Comparison of ENCODE assay signal across 21 mouse cellular contexts in the genomic region with DNA sequence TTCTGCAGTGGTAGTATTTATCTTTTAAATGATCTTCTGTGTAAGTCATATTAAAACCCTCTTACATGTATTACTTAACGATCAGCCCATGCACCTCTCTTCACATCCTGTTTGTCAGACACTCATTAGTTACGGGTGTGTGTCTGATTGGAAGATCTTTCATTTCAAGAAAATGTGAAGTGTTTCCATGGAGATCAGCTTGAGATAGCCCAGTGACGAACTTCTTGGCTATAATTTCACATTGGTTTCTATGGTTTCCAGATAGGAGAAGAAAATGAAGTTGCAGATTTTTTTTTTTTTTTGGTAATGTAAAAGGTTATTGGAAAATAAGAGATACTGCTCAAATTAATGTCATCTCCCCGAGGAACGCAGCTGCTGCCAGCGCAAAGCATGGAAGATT.
DNase-seq lines count a peak whose midpoint lies in the region; ATAC-seq and TF ChIP-seq lines count a peak whose summit lies in the region.
"Had no signal": no experiment of that assay in that cellular context is flagged by ENCODE, and none has a peak within 500 bp of the region (broad histone marks: within the 10 kb centered on the region; RNA-seq: fewer than 3 reads in every experiment).

No protein-coding gene starts in this region.

- no peaks in the 10 kb centered on the region for H3K36me3 ChIP-seq in midbrain, embryonic 15.5 days (replicated peaks)
- no peaks in the 10 kb centered on the region for H3K36me3 ChIP-seq in midbrain, embryonic 11.5 days (ENCODE audit: control insufficient read depth, insufficient read depth, low read length)
- H3K36me3 ChIP-seq in forebrain, embryonic 16.5 days (ENCODE audit: control insufficient read depth, insufficient read depth): no peaks in the 10 kb centered on the region
- H3K36me3 ChIP-seq in midbrain, postnatal 0 days (ENCODE audit: insufficient read depth, low read length): no peaks in the 10 kb centered on the region
- H3K36me3 ChIP-seq: hindbrain, embryonic 12.5 days; intestine, embryonic 15.5 days; liver, embryonic 13.5 days; lung, embryonic 15.5 days; neural tube, embryonic 12.5 days had no signal

- H3K27me3 ChIP-seq in midbrain, embryonic 15.5 days (replicated peaks): no peaks in the 10 kb centered on the region
- no peaks in the 10 kb centered on the region for H3K27me3 ChIP-seq in midbrain, embryonic 11.5 days (ENCODE audit: control insufficient read depth, insufficient read depth, low read length)
- H3K27me3 ChIP-seq in forebrain, embryonic 16.5 days (replicated peaks; ENCODE audit: control insufficient read depth, insufficient read depth, low read length): no peaks in the 10 kb centered on the region
- H3K27me3 ChIP-seq in midbrain, postnatal 0 days (ENCODE audit: insufficient read depth, low read length): no peaks in the 10 kb centered on the region
- H3K27me3 ChIP-seq: hindbrain, embryonic 12.5 days; intestine, embryonic 15.5 days; liver, embryonic 13.5 days; lung, embryonic 15.5 days; neural tube, embryonic 12.5 days had no signal

- ATAC-seq in midbrain, embryonic 15.5 days (replicated peaks): peak; percentile 71; the same call in 1 of the 2 replicates
- ATAC-seq in midbrain, embryonic 11.5 days (ENCODE audit: low FRiP score): no peak
- ATAC-seq in forebrain, embryonic 16.5 days: peak; percentile 89
- ATAC-seq in midbrain, postnatal 0 days (ENCODE audit: low FRiP score): 0 out of 2 replicates have a peak, but pooled peaks have one; percentile 63
- no peak for ATAC-seq in cerebellum, adult (ENCODE audit: insufficient number of reproducible peaks, low FRiP score, low TSS enrichment)
- ATAC-seq: intestine, embryonic 15.5 days had no signal

- H3K4me1 ChIP-seq in midbrain, embryonic 15.5 days: 0 out of 2 replicates have a peak, but pooled peaks cover 2% of the 10 kb centered on the region
- no peaks in the 10 kb centered on the region for H3K4me1 ChIP-seq in midbrain, embryonic 11.5 days (ENCODE audit: control insufficient read depth, insufficient read depth, low read length)
- H3K4me1 ChIP-seq in forebrain, embryonic 16.5 days (replicated peaks; ENCODE audit: control insufficient read depth, insufficient read depth, low read length): no peaks in the 10 kb centered on the region
- H3K4me1 ChIP-seq in midbrain, postnatal 0 days (ENCODE audit: insufficient read depth, low read length): no peaks in the 10 kb centered on the region
- H3K4me1 ChIP-seq: hindbrain, embryonic 12.5 days; intestine, embryonic 15.5 days; liver, embryonic 13.5 days; lung, embryonic 15.5 days; neural tube, embryonic 12.5 days had no signal

- 55% methylated on average over 6 of the region's 6 CpGs for WGBS in midbrain, embryonic 15.5 days
- WGBS in midbrain, embryonic 11.5 days: 85% methylated on average over 6 of the region's 6 CpGs
- 49% methylated on average over 6 of the region's 6 CpGs for WGBS in forebrain, embryonic 16.5 days
- 43% methylated on average over 6 of the region's 6 CpGs for WGBS in midbrain, postnatal 0 days

- peak; percentile 19 to 63 for DNase-seq in frontal cortex, adult 2 months (ENCODE audit: extremely low spot score in 1 of 2, low spot score in 1 of 2)
- DNase-seq in frontal cortex, postnatal 25 days (ENCODE audit: low spot score in 2 of 2): no peak
- DNase-seq in midbrain, embryonic 11.5 days (ENCODE audit: low spot score, missing footprints): no peak
- peak; percentile 42 for DNase-seq in midbrain, postnatal 0 days (ENCODE audit: low spot score)
- DNase-seq in adrenal gland, postnatal 36 days: no peak
- DNase-seq: adrenal gland, postnatal 10 days; B cell, adult 2 months; cerebellum, adult 9-10 months; gastrocnemius, postnatal 14 days; heart, adult 2 months; kidney, postnatal 4 days; liver, embryonic 13.5 days; thymus, adult 18-20 months had no signal

- no peak overlapping the region for H3K4me3 ChIP-seq in midbrain, embryonic 15.5 days
- H3K4me3 ChIP-seq in midbrain, embryonic 11.5 days (ENCODE audit: low read depth, low read length): no peak overlapping the region
- no peak overlapping the region for H3K4me3 ChIP-seq in forebrain, embryonic 16.5 days (replicated peaks; ENCODE audit: low read length)
- no peak overlapping the region for H3K4me3 ChIP-seq in midbrain, postnatal 0 days (ENCODE audit: low read depth, low read length)
- H3K4me3 ChIP-seq: heart, adult 2 months; hindbrain, embryonic 12.5 days; intestine, embryonic 15.5 days; liver, embryonic 13.5 days; lung, embryonic 15.5 days; neural tube, embryonic 12.5 days had no signal

- TF ChIP-seq CTCF in midbrain, postnatal 0 days (IDR thresholded peaks at IDR 0.05): no peak

- no peaks in the 10 kb centered on the region for H3K9me3 ChIP-seq in midbrain, embryonic 15.5 days
- H3K9me3 ChIP-seq in midbrain, embryonic 11.5 days (ENCODE audit: control insufficient read depth, low read length): no peaks in the 10 kb centered on the region
- H3K9me3 ChIP-seq in forebrain, embryonic 16.5 days (ENCODE audit: control insufficient read depth, low read length): no peaks in the 10 kb centered on the region
- no peaks in the 10 kb centered on the region for H3K9me3 ChIP-seq in midbrain, postnatal 0 days (ENCODE audit: low read length)
- H3K9me3 ChIP-seq: hindbrain, embryonic 12.5 days; intestine, embryonic 15.5 days; liver, embryonic 13.5 days; lung, embryonic 15.5 days; neural tube, embryonic 12.5 days had no signal

- no peak overlapping the region for H3K4me2 ChIP-seq in midbrain, embryonic 15.5 days
- H3K4me2 ChIP-seq in midbrain, embryonic 11.5 days: no peak overlapping the region
- no peak overlapping the region for H3K4me2 ChIP-seq in forebrain, embryonic 16.5 days (ENCODE audit: low read length)
- no peak overlapping the region for H3K4me2 ChIP-seq in midbrain, postnatal 0 days (ENCODE audit: low read depth, low read length, poor library complexity, severe bottlenecking)
- H3K4me2 ChIP-seq: hindbrain, embryonic 12.5 days; intestine, embryonic 15.5 days; liver, embryonic 13.5 days; lung, embryonic 15.5 days; neural tube, embryonic 12.5 days had no signal

- no peak overlapping the region for H3K9ac ChIP-seq in midbrain, embryonic 15.5 days
- H3K9ac ChIP-seq in midbrain, embryonic 11.5 days (ENCODE audit: low read length): no peak overlapping the region
- H3K9ac ChIP-seq in forebrain, embryonic 16.5 days (replicated peaks; ENCODE audit: low read depth, low read length): no peak overlapping the region
- no peak overlapping the region for H3K9ac ChIP-seq in midbrain, postnatal 0 days (replicated peaks; ENCODE audit: low read length, poor library complexity, severe bottlenecking)
- H3K9ac ChIP-seq: hindbrain, embryonic 12.5 days; intestine, embryonic 15.5 days; liver, embryonic 13.5 days; lung, embryonic 15.5 days; neural tube, embryonic 12.5 days had no signal

- no peak overlapping the region for H3K27ac ChIP-seq in midbrain, embryonic 15.5 days
- no peak overlapping the region for H3K27ac ChIP-seq in midbrain, embryonic 11.5 days (ENCODE audit: low read depth, low read length)
- H3K27ac ChIP-seq in forebrain, embryonic 16.5 days (ENCODE audit: low read length): no peak overlapping the region
- H3K27ac ChIP-seq in midbrain, postnatal 0 days (ENCODE audit: low read depth, low read length): no peak overlapping the region
- H3K27ac ChIP-seq: heart, adult 2 months; hindbrain, embryonic 12.5 days; intestine, embryonic 15.5 days; liver, embryonic 13.5 days; lung, embryonic 15.5 days; macrophage; neural tube, embryonic 12.5 days had no signal

Comparison
In these comparisons a context has a peak if more than half of its experiments do, and no peak if none do; other contexts are left out.
1. DNase-seq: peak in frontal cortex, adult 2 months (2 of 2) and midbrain, postnatal 0 days (single experiment); none in frontal cortex, postnatal 25 days (0 of 2), midbrain, embryonic 11.5 days (single experiment) and adrenal gland, postnatal 36 days (0 of 2).
2. ATAC-seq: peak in midbrain, embryonic 15.5 days (single experiment), forebrain, embryonic 16.5 days (single experiment) and midbrain, postnatal 0 days (single experiment); none in midbrain, embryonic 11.5 days (single experiment) and cerebellum, adult (single experiment).